Mouse (Mus musculus) kidney, postnatal 14 days (tissue): ENCODE measurements around the gene Ttc3.

ENCODE experiments used
- DNase-seq: peaks from one replicate; pipeline ENCODE4 v3.0.0; 2022; ENCODE audit warnings: mixed read lengths

Ttc3 gene

DNA sequence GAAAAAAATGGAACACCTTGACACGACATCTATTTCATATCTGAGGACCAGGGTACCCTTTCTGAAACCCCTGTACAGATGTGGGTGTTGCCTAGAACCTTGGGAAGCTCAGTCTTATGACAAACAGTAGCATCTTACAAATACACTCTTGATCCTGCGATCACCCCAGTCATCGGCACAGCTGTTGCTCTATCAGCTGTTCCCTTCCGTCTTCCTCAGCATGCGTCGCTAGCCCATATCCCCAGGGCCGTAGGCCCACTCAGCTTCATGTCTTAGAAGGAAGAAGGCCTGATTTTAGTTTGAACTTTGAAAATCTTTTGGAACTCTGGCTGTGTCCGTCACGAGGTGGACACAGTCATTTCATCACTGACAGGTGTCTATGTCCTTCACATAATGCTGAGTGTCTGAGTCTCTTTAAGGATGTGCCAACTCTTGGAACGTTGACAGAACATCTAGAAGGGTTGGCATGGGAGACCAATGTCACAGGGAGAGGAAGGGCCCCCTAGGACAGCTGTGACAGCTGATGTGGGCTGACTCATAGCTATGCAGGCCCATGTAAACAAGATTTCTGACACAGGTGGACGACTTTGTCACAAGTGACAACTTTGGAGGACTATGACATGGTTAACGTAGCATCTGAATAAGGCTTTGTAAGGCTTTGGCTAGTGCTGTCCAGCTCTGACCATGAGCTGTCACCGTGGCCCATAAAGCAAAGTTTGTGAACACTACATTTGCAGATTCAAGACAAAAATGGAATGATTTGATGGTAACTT, 9.7 kb upstream of the Ttc3 start:
- DNase-seq = no peak

DNA sequence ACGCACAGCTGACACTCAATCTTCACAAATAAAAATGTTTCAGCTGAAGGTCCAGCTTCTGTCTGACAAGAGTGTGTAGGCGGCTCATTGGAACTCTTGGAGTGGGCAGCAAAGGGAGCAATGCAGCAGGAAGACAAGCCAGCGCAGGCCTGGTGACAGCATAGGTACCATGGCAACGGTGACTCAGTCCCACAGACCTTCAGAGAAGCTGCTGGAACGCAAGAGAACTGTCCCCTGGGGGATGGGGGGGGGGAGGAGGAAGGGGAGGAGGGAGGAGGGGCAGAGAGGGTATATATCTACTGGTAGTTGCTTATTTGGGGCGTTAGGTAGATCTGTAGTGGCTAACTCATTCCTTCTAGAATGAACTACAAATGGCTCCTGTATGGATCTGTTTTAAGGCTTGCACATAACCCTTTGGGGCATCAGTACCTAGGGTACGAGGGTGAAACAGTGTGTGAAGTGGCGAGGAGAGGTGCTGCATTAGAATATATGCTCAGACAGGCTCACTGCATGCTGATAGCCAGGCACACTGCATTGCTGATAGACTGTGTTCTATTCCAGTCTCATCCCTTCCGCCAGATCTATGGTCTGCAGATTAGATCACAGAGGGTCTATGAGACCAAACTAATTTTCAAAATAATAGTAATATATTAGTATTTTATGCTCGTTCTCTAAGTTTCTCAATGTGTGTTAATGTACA, 8.1 kb upstream of the Ttc3 start:
- DNase-seq = peak; percentile 41

DNA sequence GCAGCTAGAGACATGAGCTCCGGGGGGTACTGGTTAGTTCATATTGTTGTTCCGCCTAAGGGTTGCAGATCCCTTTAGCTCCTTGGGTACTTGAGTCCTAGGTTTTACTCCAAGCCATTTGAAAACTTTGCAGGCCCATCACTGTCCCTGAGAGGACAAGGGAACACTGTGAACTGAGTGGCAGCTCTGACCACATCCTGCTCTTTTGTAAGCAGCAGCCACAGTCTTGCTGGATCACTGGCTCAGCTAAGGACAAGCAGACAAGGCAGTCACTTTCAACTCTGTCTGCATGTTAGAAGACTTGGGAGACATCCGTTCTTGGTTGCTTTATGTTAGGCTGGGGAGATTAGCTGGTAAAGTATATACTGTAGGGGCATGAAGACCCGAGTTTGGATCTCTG, 6.6 kb upstream of the Ttc3 start:
- no peak for DNase-seq

DNA sequence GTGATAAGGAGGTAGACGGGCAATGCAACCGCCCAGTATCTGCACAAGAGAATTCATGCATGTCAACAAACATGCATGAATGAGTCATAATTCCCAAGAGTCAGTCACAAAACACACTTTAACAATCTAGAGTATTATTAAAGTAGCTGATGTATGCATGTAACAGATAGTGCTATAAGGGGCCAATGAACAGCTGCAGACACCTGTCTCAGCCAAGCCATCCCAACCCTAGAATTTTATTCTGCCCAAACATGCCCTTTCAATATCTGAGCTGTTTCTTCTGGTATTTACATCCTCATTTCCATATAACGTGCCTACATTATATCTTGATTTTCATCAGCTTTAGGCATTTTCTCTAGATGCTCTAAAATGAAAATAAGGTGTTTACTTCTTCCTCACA, 5.0 kb upstream of the Ttc3 start:
- no peak for DNase-seq

DNA sequence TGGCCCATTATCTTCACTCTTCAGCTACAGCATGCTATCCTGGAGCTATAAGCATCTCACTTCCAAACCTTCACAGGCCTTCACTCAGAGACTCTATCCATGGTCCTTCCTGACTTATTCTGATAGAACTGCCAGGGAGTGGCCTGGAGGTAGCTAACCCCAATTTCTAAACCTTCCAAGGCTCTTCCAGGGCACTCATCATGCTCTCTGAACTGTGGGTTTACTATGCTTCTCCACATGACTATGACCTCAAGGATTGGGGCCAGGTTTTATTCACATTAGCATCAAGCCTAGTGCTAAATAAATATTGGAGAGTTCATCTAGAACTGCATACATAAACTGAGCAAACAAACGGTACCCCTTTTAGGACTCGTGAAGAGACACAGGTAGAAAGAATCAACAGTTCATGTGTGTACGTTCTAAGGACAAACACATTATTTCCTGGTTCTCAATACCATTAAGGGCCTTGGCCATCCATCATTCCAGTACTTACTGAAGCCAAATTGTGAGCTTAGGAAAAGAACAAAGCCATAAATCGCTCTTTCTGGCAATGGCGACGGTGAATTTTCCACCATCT, 734 bp upstream of the Ttc3 start:
- DNase-seq = no peak

DNA sequence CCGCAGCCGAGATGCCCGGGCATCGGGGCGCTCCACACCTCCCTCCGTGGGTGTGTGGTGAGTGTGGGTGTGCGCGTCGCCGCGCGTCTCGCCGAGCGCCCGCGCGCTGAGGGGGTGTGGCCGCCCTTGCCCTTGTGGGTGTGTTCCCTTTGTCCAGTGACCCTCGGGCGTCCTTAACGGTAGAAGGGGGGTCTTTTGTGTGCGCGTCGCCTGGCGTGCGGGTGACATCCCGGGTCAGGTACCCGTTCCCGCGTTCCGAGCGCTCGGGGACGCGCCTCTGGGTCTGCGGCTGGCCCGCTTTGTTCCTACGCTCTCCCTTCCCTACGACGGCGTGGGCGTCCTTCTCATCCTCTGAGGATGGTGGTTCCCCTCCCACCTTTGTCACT, 490 bp downstream of the Ttc3 start:
- peak; percentile 86 for DNase-seq

DNA sequence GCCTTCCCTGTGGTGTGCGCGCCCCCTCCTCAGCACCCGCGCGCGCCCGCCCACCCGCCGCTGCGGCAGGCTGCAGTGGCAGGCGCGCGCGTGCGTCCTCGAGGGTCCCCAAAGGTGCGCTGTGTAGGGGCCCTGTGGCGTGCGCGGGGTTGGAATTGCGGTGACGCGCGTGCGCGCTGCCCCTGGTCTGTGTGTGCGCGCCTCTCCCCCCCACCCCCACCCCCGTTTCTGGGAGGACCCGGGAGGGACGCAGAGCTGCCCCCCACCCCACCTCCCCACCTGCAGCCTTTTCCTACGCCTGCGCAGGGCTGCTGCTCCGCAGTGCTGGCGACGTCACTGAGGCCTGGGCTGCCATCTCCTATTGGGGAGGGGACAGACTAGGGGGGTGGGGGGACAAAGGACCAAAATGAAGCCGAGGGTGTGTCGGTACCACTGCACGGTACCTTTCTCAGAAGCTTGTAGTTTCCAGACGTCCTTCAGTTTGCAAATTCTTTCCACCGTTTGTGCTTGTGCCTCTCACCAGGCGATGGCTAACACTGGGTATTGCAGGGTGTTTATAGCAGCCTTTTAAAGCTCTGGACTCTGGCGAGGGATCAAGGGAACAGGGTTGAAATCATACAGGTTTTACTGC, 998 bp downstream of the Ttc3 start, which contains the start of gene Pigp:
Pigp (minus strand) TSS at position 542 of the 631 bp plus-strand sequence.
- peak; percentile 68 for DNase-seq

DNA sequence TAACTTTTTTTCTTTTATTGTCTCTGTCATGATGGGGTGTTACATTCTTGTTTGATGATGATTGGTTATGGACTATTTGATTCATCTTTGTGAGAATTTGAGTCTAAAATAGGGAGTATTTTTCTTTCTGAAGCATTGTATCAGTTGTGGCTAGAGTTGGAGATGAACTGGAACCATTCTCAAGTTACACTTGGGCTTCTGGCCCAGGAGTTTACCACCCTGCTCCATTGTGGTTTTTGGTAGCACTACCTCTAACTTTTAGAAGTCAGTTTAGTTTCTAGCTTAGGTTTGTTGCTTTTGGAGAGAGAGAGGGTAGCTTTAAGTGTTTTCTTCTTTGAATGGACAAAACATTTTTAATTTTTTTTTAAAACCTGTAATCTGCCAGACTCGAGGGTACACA, 9.0 kb downstream of the Ttc3 start:
- no peak for DNase-seq

DNA sequence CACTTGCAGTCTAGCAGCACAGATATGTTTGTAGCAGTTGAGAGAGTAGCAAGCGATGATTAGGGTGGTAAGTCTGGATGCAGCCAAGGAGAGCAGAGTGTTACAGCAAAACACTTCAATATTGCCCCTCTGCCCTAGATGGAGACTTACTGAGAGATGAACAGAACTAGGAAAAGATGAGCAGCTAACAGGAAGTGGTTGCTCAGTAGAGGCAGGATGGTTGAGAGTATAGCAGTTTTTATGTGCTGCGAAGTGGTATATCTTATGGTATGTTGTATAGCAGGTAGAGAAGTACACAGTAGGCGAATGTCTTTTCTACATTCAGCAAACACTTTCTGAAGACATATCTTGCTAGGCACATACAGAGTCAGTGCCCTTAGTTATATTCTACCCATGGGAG, 12.9 kb downstream of the Ttc3 start:
- no peak for DNase-seq

DNA sequence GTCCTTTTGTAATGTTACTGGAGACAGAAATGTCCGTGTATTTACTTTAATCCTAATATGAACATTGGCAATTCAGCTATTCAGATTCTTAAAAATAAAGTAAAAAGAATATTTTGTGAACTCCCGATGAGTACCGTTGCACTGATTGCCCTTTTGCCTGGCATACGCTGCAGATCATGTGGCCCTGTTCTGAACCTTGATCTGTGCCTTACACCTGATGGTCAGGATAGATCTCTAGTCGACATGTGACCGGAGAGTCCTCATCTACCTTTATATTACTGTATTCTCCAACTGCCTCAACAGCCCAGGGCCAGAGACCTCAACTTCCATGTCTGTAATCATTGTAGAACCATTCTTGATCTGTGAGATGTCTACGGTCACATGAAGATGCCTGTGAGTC, 17.3 kb downstream of the Ttc3 start:
- no peak for DNase-seq

DNA sequence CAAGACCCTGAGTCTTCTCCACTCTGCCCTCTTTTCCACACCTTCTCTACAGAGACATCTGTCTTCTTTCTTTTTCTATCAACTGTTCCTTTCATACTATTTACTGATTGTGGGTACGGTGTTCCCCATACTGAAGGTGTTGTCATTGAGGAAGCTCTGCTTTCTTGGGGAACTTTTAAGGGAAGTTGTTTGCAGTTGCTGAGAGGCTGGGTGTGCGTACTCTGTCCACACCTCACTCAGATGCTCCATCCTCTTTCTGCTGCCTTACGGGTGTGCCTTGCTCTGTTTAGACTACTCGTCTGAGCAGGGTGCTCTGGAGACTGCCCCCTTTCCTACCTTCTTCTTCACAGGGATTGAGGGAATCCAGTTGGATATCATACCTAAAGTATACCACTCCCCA, 21.9 kb downstream of the Ttc3 start:
- DNase-seq = no peak

DNA sequence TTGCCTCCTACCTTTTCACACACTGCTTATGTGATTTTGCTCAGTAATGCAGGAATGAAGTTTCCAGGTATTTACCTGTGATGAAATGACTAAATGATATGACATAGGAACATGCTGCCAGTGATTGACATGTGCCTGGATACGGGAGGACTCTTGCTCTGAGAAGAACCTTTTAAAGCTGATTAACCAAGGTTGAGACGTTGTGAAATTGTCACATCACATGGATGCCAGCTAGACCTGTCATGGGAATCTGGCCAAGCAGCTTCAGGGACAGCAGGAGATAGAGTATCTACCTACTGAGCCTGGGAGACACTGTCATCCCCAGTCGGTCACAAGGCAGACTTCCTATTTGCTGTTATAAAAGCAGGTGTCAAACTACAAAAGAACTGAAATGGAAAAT, 24.6 kb downstream of the Ttc3 start:
- DNase-seq = no peak

DNA sequence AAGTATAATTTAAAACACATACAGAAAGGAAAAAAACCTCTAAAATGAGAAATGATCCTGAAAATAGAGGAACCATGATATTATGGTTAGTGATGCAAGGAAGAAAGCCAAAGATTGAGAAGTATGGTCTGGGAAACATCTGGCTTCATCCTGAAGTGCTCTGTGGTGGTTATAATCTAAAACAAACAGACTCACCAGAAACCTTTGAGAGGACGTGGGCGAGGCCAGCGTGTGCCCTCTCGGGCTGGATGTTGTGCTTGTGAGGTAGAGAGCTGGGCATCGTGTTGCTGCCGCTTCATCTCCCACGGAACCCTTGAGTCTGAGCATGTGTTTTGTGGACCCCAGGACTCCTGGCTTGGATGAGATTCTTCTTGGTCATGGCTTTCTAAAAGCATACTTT, 26.2 kb downstream of the Ttc3 start:
- no peak for DNase-seq

DNA sequence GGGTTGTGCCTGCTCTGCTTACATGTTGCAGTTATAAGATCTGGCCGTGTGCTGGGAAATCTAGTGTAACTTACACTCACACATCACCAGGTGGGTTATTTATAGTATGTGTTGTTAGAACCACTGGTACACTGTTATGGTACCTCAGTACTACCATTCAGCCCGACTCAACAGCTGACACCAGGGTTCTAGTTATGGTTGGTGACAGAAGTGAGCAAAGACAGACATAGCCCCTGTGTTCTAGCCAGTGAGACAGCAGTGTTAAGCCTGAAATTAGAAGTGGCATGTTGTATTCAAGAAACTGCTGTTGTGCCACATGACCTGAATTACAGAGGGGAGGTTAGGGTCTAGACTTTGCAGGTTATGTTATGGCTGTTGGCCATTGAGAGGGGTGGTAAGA, 28.7 kb downstream of the Ttc3 start:
- no peak for DNase-seq

DNA sequence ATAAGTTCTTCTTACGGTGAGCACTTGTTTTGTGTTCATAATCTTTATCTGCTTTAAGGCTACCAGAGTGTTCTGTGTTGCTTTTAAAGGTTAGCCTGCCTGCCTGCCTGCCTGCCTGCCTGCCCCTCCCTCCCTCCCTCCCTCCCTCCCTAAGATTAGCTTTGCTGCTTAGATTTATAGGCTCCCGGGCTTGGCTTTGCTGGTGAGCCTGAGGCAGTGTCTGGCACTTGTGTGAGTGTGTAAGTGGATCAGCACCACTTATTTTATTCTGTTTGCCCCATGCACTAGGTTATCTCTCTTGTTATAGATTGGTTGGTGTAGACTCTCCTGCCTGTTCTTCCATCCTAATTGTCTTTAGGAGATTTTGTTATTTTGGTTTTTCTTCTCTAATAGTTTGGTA, 31.2 kb downstream of the Ttc3 start:
- DNase-seq = no peak

DNA sequence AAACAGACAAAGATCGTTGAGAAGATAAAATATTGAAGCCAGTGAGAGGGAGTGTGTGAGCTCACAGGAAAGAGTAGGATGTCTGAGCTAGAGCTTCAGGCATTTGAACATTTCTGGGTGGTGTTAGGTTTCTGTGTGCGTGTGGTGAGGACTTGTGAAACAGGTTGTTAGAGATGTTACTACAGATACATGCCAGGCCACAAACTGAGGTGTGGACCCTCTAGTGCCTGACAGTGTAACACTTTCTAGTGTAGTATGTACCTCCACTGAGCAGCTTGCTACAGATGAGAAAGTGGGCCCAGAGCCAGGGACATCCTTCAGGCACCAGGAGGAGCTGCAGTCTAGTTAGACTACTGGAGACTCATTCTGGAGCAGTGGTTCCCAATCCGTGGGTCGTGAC, 31.8 kb downstream of the Ttc3 start:
- DNase-seq = no peak

DNA sequence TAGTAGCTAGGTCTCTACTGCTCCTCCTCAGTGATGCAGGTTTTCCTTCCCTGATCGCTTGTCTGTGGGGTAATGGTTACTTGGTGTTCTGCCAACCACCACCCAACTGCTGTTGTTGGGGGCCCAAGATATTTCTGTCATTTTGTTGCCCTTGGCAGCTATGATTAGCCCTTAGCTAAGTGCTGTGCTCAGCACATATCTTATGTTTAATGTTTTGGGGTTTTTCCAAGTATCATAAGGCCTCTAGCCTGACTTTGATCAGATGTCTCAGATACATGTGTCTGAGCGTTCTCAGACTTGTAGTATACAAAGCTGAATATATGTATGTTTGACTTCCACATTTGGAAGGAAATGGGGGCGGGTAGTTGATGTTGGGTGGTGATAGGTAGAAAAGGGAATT, 40.9 kb downstream of the Ttc3 start:
- no peak for DNase-seq

DNA sequence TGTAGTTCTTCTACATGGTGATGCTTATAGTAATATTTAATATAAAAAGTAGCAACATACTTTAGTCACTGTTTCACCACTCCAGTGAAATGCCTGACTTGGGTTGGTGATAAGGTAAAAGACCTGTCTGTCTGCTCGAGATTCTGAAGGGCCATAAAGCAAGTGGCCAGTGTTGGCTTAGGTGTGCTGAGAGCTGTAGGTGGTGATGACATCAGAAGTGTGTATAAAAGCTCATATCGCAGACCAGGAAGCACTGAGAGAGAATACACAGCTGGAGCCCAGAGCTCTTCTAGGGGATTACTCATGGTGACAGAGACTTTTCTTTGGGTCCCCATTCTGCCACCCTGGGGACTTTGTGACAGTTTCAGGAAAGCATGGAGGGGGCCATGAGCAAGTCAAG, 41.8 kb downstream of the Ttc3 start:
- DNase-seq = no peak

DNA sequence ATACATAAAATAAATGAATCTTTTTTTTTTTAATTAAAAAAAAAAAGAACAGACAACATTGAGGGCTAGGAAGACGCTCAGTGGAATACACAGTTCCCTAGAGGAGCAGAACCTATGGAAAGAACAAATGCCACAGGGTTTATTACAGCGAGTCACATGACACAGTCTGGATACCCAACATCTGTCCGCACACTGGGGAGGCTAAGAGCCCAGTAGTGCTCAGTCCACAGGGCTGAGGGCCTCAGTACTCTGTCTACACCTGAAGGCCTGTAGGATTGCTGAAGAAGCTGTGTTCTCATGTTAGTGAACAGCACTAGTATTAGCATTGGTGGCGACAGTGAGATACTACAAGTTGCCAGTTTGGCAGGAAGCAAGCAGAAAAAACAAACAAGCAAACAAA, 42.3 kb downstream of the Ttc3 start:
- no peak for DNase-seq

DNA sequence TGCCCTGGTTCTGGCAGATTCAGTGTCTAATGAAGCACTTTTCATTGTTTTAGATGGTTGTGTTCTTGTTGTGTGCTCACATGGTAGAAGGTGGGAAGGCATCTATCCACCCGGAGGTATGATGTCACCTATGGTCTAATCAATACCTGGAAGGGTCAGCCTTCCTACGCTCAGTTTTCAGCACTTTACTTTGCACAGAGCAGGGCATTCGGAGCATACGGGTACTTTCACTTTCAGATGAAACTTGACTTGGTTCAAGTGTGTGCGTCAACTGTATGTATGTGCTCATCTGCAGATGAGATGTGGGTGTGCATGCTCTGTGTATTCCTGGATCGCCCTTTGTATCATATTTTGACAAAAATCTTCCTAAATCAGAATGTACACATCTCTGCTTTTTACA, 43.7 kb downstream of the Ttc3 start:
- no peak for DNase-seq

DNA sequence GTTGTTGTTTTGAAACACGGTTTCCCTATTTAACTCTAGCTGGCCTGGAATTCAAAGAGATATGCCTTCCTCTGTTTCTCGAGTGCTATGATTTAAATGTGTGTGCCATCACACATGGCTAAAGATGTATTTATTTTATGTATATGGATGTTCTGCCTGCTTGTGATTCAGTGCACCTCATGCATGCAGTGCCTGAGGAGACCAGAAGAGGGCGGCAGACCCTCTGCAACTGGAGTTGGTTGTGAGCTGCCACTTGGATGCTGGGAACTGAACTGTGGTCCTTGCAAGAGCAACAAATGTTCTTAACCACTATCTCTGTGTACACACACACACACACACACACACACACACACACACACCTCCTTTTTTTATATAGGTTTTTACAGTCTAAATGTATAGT, 50.1 kb downstream of the Ttc3 start:
- no peak for DNase-seq

DNA sequence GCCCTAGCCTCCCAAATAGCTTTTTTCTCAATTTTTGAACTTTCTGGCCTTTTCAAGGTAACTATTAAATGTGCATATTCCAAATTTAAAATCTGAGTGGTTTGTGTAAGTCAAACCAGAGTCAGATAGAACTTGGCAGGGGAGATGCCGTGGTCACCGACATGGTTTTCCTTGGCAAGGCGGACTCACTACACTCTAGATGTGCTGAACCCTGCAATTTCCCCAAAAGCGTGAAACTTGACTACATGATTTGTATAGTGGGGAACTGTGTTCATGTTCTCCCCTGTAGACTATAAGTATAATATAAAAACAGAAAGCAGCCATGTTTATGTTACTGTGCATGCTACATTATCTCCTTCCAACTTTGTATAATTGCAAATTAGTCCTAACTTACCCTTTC, 58.5 kb downstream of the Ttc3 start:
- no peak for DNase-seq

DNA sequence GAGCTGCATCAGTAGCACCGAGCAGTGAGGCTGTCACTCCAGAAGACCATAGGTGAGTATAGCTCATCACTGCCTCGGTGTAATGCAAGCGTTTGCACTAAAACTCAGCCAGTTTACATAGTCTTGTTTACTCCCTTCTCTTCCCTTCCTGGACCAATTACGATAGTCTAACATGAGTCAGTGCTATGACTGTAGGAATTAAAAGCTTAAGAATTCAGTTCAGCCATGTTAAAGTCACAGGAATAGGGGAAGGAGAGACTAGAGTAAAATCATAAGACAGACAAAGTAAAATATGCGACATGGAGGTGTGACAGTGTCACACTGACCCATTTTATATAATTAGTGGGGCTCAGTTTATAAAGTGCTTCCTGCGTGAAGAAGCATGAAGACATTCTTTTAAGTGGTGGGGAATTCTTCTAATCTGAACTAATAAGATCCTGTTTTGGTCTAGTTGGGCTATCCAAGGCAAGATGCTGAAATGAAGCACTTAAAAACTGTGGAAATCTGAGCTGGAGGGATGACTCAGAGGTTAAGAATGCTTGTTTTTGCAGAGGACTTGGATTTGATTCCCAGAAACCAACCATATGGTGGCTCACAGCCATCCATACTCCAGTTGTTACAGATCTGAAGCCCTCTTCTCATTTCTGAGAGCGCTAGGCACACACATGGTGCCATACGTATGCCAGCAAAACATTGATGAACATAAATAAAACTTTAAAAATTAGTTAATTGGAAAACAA, 65.2 kb downstream of the Ttc3 start:
- DNase-seq = no peak
